Mouse (Mus musculus) ES-Bruce4 (cell line): ENCODE measurements around the gene Rpl34.

Experiments
- CTCF ChIP-seq: IDR thresholded peaks from one replicate; pipeline ENCODE4 v1.8.1; 2011; ENCODE audit warnings: low read depth, low read length
- POLR2A ChIP-seq: IDR thresholded peaks from one replicate; pipeline ENCODE4 v1.8.1; 2011; ENCODE audit warnings: low read length; ENCODE audit not compliant: insufficient read depth

DNA sequence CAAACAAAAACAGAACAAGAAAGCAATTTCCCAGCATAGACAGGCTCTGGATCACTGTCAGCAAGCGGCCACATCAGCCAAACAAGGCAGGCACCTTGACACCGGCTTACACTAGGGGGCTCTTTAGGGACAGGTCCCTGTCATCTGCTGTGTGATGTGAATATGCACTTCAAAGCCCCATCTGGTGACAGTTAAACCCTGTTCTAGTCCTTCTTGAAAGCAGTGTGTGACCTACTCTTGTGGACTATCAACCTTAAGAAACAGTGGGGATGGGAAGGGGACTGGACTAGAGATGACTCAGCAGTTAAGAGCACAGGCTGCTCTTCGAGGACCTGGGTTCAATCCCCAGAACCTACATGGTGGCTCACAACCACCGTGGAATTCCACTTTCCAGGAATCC is 32.6 kb downstream of the Rpl34 start:
- TF ChIP-seq CTCF (peak; percentile 5), POLR2A (no peak)
